Mouse (Mus musculus) mesoderm, embryonic 11.5 days (tissue): ENCODE measurements around the gene Ubiad1.

Experiments
- DNase-seq: peaks from one replicate; pipeline ENCODE4 v3.0.0-alpha.2; 2012; ENCODE audit warnings: low read depth, low spot score

Ubiad1 gene

GRCm38 (mm10) chr4:148444250-148444967, at the start of gene Ubiad1:
Gene Ubiad1 (minus strand): TSS chr4:148444771.
- DNase-seq, result peak; percentile 80

DNA sequence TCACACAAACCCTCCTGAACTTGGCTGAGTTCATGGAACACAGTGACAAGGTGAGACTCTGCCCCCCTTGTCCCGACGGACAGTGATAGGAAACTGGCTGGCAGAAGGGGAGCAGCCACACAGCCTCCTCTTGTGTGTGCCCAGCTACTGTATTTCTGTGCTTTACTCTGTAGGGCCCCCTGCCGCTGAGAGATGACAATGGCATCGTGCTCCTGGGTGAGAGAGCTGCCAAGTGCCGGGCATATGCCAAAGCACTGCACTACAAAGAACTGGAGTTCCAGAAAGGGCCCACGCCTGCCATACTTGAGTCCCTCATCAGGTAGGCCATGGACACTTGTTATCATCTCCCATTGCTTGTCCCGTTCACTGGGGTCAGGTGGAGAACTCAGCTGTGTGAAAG, 46.9 kb upstream of the Ubiad1 start:
- no peak for DNase-seq

- no peak for DNase-seq
These were observed 45.9 kb upstream of the Ubiad1 start for GRCm38 (mm10) chr4:148490502-148490901.

- no peak for DNase-seq
These were observed 43.3 kb upstream of the Ubiad1 start for GRCm38 (mm10) chr4:148487841-148488240.

- no peak for DNase-seq
These were observed 39.9 kb upstream of the Ubiad1 start for GRCm38 (mm10) chr4:148484511-148484910.

- no peak for DNase-seq
These were observed 37.1 kb upstream of the Ubiad1 start for GRCm38 (mm10) chr4:148481557-148482168.

DNA sequence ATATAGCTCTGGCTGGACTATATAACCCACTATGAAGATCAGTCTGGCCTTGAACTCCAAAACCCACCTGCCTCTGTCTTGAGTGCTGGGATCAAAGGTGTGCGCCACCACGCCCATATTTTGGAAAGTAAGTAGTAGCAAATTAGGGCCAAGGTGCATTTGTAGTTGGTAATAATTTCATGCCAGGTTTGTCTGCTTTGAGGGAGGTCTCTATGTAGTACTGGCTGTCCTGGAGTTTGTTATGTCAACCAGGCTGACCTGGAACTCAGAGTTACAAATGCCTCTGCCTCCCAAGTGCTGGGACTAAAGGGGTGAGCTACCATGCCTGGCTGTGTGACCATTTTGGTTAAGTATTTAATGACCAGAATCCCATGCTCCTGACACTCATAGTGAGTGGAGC, 35.7 kb upstream of the Ubiad1 start:
- no peak for DNase-seq

GRCm38 (mm10) chr4:148473496-148473895, 28.9 kb upstream of the Ubiad1 start:
- DNase-seq, result no peak

- DNase-seq, result no peak
These were observed 28.0 kb upstream of the Ubiad1 start for GRCm38 (mm10) chr4:148472436-148473174.

GRCm38 (mm10) chr4:148471363-148471806, 26.8 kb upstream of the Ubiad1 start:
- DNase-seq, result peak; percentile 72

DNA sequence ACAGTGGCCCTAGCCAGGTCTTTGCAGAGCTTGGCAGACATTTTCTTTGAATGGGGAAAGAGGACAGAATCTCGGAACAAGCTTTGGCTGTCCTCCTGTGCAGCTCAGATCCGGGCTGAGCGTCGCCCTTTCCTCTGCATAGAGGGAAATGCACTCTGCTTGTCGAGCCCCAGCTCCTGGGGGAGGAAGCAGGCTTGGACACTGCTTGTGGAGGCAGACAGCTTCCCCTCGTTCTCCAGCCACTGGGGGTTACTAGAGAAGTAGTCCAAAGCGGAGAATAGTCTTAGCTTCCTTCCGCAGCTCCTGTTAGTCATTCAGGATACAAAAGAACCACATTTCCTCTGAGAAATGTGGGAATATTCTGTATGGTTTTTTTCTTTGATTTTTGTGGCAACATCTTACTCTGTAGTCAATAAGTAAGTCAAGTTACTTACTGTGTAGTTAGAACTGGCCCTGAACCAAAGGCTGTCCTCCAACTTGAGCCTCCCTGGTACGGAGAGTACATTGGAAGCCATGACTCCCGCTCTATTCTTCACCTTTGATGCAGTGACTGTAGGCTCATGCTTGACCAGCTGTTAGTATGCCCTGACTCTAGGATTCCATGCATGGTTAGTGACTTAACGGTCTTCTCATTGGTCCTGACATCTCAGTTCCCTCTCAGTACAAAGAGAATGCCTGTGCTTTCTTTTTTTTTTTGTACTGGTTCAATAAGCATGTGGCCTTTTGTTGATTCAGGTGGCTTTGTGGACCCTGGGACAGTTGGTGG, 25.1 kb upstream of the Ubiad1 start:
- DNase-seq, result peak; percentile 45

DNA sequence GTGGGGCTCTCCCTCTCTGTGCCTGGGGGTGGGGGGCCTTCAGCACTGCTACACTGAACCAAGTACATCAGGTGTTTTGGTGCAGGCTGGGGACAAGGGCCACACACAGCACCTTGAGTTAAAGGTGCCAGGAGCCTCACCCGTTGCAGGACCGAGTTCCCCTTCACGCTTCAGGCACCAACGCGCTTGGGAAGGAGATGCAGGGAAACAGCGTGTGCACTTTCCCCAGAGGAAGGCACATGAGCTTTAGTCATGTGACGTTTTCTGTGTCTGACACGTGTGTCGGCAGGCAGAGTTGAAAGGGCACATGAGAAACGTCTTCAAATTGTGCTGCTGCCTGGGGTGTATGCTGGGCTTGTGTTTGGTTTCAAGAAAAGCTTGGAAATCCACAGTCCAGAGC, 23.8 kb upstream of the Ubiad1 start:
- no peak for DNase-seq

GRCm38 (mm10) chr4:148466511-148467079, 22.0 kb upstream of the Ubiad1 start:
- DNase-seq, result no peak

- no peak for DNase-seq
These were observed 20.3 kb upstream of the Ubiad1 start for GRCm38 (mm10) chr4:148464869-148465268.

DNA sequence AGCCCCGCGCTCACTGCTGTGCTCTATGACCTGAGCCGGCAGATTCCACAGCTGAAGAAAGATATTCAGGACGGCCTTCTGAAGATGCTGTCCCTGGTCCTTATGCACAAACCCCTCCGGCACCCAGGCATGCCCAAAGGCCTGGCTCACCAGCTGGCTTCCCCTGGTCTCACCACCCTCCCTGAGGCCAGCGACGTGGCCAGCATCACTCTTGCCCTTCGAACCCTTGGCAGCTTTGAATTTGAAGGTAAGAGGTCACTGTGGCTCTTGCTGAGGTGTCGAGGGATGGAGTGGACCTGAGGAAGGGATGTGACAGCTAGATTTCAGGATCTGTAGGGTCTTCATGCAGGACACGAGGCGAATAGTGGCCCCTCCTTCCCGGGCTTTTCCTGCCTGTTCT, 19.7 kb upstream of the Ubiad1 start:
- no peak for DNase-seq

DNA sequence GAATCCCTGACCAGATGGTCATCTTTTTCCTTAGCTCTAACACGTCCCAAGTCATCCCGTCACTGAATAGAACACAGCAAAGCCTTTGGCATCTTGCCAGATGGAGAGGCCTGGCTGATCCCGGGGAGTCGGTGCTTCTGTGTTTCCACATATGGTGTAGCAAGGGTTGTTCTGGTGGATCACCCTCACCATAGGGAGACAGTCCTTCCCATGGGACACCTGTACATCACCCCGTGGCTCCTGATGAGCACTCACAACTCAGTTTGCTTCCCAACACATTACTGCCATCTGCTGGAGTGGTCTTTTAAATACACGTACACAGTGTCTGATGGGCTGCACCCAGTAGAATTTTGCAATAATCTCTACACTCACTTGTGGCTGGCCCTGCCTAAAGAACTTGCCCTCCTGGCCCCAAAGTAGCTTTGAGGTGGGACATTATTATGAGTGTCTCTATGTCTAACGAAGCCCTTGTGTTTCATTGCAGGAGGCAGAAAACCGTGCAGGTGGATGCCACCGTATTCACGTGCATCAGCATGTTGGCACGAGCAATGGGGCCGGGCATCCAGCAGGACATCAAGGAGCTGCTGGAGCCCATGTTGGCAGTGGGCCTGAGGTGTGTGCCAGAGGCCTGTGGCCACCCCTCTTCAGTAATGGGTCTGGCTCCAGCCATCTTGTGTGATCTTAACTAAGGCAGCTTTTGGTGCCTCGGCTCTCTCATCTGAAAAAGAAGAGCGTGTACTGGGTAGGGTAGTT, 18.8 kb upstream of the Ubiad1 start:
- peak; percentile 12 for DNase-seq

DNA sequence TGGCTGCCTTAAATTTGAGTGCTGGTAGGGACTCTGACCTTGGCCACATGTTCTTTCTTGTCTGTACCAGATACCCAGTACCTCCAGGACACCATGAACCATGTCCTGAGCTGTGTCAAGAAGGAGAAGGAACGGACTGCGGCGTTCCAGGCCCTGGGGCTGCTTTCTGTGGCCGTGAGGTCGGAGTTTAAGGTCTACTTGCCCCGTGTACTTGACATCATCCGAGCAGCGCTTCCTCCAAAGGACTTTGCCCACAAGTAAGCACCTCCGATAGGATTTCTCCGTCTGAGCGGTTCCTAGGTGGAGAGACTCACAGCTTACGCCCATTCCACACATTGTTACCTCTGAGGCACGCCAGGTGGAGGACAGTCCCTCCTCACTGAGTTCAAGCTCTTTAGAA, 18.1 kb upstream of the Ubiad1 start:
- no peak for DNase-seq

GRCm38 (mm10) chr4:148461772-148462171, 17.2 kb upstream of the Ubiad1 start:
- peak; percentile 30 for DNase-seq

- DNase-seq, result no peak
These were observed 16.2 kb upstream of the Ubiad1 start for GRCm38 (mm10) chr4:148460656-148461284.

DNA sequence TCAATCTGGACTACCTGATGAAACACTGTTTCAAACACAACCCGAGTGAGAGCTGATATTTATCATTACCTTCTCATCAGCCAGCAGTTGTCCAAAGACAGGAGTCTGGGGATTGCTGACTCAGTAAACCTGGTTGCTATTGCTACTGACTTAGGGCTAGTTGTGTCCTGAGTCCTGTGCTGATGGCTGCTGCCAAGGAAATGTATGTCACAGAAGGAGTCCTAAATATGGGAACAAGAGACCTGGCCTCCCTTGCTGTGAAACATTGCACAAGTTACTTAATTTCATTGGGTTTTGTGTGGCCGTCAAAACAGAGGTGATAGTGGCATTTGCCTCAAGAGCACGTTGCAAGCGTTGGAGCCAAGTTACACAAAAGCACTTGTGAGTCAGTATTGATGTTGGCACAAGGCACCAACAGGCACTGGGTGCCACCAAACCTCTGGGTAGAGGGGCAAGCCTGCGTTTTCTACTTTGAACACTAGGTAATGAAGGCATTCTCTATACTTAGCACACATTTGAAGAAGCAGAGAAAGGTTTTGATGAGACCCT, 11.0 kb upstream of the Ubiad1 start:
- DNase-seq, result no peak
